Mouse (Mus musculus): ENCODE measurements around the gene Sesn1.
A peak's percentile ranks its signal among the peaks of the same experiment; 100 is the strongest.
"Not testable (repeated sequence)": the region's sequence is repeated elsewhere in the genome, so short reads cannot be mapped to it uniquely, and the experiment has no call there.

The Sesn1 gene

DNA sequence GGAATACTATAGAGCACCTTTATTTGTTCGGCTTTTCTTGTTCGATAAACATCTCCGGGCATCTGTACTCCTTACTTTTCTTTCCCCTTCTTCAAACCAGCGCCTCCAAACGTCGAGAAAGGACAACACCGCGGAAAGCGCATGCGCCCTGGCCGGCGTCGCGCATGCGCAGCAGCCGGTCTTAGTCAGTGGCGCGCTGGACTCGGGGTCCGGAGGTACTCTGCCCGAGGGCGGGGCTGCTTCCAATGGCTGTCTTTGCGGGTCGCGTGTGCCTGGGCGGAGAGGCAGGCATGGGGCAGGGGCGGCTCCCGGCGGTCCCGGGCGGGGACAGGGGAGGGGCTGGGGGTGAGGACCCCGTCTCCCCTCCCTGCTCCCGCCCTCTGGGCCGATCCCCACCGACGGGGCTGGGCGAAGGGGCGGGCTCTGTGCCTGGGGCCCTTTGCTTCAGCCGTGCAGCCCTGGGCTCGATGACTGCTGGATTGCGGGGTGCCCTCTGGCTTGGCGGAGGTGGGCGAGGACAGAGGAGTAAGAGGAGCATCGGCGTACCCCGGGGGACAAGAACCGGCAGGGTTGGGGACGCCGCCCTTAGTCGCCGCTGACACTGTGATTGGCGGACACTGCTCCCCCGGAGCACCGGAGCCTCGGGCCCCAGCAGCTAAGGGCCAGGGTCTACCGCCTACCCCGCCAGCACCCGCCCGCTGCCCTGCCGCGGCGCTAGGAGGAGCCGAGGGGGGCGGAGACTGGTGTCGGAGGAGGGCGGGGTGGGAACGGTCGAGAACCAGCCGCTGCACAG, at the start of gene Sesn1, which contains the start of gene Cep57l1:
Gene Sesn1, plus strand, starts transcription at position 165 of the 793 bp plus-strand sequence.
Gene Cep57l1, minus strand, starts transcription at position 101 of the 793 bp plus-strand sequence.
- peak; percentile 72 for DNase-seq (ENCODE audit: low spot score)

DNA sequence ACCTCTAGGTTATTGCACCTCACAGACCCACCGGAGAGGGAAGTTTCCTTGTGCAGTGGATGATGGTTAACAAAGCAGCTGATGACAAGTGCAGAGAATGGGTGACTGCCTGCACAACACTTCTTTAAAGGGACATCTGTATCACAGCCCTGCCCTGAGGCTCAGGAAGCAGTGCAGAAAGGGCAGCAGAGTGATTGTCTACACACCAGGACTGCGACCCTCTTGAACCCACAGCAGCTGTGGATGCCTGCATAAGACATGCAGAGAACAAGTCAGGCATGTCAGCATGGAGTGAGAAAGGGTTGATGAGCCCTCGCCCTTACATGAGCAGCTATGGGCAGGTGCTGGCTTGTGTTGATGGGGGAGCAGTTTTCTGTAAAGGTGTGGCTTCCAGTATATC, 48.9 kb upstream of the Sesn1 start:
- DNase-seq (ENCODE audit: low spot score): no peak

DNA sequence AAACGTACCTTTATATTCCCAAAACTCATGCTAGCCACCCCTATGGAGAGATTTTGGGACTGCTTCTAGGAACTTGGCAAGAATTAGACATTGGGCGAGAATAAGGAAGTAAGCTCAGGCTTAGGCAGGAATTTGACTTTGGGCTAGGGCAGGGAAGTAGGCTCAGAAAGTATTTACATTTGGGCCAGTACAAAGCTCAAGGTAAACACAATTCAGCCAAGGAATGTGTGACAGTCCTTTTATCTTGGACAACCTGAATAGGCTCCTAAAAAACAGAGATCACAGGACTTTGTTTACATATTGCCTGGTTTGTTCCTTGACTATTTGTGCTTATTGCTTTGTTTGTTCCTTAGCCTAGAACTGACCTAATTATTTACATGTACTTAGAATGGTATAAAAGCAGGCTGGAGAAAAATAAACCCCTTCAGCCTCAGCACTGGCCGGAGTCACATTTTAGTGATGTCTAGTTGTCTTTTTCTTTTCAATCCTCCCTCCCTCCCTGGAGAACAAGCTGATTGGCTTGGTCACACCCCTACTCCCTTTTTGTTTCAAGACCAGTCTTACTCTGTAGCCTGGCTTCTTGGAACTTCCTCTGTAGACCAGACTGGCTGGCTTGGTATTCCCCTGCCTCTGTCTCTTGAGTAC, 45.9 kb upstream of the Sesn1 start:
- no peak for DNase-seq (ENCODE audit: low spot score)

DNA sequence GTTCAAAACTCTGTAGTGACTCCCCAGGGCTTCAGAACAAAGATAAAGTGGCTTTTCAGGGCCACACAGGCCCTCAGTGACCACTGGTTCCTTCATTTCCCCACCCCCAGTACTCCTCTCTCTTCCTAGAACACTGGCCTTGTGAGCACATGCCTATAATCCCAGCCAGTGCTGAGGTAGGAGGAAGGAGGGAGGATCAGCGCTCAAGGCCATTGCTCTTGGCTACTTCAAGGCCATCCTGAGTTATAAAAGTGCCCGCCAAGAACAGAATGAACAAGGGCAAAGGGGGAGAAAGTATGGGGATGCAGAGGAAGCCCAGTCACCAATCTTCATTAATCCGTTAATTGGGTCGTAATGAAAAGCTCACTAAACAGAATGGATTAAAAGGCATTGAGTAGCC, 44.1 kb upstream of the Sesn1 start:
- no peak for DNase-seq (ENCODE audit: low spot score)

DNA sequence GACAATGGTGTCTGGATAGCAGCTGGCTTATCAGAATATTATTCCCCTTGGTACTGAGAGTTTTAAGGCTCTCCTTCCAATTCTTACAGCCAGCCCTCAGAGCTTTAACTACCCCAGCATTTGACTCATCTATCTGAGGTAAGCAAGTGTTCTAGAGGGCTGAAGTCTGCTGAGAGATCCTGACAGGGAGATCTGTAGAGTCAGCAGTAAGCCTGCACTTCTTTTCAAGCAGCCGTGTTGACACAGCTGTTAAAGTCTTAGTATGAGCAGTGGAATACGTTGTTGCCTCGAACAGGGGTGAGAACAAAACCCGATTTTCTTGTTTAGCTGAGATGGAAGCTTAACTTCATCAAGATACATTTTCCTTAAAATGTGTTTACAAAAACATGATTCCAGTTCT, 43.5 kb upstream of the Sesn1 start:
- DNase-seq (ENCODE audit: low spot score): no peak

DNA sequence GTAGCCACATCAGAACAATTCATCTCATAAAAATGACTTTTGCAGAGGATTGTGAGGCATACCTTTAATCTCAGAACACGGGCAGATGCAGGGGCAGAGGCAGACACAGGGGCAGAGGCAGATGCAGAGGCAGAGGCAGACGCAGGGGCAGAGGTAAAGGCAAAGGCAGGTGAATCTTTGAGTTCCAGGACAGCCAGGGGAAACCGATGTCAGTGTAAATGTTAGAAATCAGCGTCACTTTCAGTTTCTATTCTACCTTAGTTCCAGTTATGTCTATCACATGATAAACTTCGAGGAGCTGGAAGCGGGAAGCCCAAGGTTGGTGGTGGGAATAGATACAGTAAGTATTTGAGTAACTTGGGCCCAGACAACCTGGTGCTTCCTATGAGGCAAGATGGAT, 42.5 kb upstream of the Sesn1 start:
- no peak for DNase-seq (ENCODE audit: low spot score)

DNA sequence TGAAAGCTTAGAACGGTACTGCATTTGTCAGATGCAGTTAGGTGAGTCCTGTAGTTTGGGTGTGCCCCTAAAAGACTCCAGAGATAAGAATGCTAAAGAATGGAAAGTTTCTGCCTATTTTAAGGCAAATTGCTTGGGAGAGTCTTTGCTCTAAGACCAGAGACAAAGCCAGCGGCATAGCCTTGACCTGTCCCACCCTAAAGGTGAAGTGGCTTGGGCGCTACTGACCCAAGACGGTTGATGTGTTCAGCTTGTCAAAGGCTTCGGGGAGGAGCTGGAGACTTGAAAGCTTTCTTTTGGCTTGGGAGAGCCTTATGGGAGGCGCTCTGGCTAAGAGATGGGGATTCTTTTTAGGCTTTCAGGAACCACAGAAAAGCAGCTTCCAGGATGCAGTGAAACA, 17.4 kb upstream of the Sesn1 start:
- no peak for DNase-seq (ENCODE audit: low spot score)

DNA sequence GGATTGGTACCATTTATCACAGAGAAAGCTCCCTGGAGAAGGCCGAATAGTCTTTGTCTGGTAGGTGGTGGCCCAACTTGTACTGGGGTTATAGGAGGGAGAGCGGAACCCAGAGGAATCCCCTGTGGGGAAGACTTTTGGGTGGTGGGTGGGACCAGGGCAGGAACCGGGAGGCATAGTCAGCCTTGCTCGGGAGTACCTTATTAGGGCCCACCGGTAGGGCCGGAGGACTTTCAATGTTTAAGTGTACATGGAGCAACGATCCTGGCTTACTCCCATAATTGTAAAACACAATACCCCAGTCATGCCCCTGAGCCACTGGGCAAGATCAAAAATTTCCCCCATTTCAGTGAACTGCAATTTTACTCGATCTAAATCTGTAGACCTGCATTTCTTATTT, 12.5 kb upstream of the Sesn1 start:
- DNase-seq (ENCODE audit: low spot score): no peak

DNA sequence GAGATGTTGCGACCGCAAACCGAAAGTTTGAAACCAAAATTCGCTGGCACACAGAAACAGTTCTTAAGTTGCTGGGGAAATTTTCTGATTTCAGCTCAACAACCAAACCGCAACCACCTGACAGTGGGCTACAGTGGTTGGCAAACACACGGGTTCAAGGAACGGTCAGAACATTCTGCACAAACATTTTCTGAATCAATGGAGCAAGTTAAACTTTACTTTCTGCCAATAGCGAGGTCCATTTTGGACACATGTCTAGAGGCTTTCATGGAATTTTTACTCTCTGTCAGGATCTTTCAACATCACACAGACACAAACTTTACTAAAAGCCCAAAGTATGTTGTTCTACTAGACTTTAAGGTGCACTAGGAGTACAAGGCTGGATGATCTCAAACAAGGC, 6.3 kb upstream of the Sesn1 start:
- no peak for DNase-seq (ENCODE audit: low spot score)

DNA sequence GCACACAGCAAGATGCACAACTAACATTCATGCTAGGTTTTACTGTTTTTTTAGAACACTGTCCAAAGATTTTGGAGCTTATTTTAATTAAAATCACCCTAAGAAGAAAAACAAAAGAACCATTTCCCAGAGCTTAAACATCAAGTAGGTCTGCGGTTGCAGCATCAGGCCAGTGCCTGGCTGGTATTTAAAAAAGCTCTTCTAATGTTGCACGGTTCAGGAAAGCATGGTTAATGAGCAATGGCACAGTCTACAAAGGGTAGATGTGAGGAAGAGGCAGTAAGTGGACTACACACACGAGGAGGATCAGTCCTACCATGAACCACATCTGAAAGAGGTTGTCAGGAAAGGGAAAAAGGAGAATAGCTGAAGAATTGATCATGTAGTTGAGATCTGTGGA, 5.0 kb upstream of the Sesn1 start:
- DNase-seq (ENCODE audit: low spot score): no peak

DNA sequence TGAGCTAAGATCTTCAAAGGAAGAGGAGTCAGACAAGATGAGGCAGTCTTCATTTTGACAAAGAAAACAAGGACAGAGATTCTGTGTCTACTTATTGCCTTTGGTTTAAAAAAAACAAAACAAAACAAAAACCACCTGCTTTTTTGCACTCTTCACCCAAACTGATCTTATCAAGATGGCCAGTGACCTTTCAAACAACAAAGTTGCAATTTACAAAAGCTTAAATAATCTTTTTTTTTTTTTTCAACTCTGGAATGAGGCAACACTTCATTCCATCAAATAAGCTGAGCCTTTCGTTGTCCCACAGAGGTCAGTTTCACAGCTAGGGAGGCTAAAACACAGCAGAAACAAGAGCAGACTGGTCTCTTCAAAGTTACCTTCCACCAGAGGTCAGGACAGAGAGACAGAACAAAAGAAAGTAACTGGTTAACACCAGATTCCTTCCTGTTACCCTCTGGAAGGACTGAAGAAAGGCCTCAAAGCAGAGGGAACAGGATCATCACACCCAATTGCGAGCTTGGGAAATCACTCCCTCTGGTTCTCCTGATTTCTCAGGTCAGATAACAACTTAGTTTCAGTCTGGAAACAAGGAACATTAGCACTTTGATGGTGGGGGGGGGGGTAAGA, 3.9 kb upstream of the Sesn1 start:
- no peak for DNase-seq (ENCODE audit: low spot score)

DNA sequence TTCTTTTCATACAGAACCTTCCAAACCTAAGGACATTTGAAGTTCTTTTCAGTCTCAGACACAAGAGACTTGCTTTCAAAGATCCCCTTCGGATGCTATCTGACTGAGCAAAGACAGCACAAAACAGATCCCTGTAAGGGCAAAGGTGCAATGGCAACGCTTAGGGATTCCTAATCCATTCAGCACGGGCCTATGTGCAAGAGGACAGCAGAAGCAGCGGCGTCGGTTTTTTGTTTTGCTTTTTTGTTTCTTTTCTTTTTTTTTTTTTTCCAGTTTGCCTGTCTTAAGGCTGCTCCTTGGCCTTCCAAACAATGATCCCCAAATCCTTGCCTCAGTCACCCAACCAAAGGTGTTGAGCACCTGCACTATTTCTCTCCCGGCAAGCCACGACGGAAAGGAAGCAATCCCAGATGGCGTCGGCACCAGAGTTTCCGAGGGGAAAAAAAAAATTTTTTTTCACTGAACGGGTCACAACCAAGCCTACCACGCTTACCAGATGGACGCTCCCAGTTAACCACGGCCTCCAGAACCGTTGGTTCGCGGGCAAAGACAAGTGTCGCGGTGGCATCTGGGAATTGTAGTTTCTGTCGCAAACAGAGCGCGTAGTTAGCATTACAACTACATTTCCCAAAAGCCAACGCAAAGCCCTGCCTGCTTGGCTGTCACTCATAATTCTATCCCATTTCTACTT, 510 bp upstream of the Sesn1 start:
- no peak for DNase-seq (ENCODE audit: low spot score)

DNA sequence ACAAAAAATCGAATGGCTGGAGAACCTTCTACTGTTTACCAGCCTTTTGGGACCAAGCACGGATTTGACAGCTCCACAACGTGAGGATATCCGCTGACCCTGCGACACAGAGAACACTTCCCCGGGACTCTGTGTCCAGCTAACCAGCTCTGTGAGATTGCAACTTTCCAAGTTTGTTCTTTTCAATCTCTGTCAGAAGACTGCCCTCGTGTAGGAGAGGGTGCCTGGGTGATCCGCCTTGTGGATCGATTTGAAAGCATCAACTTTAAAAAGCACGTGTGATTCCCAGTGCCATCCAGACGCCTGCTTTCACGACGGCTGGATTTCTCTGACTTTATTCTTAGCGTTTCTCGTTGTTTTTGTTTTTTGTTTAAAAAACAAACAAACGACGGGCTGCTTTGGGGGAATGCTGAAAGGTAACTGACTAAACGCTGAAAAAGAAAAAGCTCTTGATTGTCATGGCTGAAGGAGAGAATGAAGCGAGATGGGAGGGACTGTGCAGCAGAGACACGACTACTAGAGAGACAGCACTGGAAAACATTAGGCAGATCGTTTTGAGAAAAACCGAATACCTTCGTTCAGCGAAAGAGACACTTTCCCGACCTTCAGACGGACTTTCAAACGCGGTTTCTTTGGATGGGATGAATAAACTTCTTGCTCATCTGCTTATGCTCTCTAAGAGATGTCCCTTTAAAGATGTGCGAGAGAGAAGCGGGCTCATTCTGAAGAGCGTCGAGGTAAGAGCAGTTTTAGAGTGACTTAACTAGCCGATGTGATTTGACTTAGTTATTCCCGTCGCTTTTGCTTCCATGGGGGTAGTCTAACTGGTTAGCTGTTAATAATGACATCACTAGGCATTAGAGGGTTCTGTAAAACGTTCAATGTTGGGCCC, 1.1 kb downstream of the Sesn1 start:
- DNase-seq (ENCODE audit: low spot score): no peak

DNA sequence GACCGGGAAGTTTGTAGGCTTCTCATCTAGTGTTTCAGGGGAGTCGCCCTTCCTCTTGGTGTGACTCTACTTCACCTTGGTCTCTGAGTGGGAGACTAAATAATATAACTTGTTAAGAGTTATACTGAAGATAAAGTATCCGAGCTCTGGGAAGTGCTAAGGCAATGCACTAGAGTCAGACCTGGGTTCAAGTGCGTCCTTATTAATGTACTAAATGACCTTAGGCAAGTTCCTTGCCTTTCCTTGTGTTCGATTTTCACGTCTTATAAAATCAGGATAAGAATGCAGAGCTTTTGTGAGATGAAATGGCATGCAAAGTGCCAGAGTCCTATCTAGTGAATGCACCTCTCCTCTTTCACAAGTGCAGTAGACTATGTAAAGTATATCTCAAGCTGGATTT, 2.8 kb downstream of the Sesn1 start:
- DNase-seq (ENCODE audit: low spot score): no peak

DNA sequence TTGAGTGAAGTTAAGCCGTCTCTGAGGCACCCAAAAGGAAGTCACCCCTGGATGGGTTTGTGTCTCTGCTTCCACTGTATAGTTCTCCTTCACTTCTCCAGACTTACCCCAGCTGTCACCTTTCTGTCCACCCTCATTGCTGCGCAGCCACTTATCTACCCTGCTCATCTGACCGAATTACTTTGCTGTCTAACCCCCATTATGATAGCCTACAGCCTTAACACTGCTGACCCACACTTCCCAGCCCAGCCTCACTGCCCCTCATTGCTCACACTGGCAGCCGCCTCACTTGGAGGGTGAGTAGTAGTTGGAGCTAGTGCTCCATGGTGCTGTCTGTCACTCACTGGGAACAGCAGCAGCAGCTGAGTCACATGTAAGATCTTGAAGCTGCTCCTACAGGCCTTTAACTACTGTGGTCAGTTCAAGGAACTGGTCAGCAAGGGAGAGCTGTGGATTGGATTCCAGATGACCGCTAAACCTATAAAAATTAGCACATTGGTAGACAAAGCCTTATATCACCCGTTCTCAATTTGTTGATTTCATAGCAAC, 4.6 kb downstream of the Sesn1 start:
- no peak for DNase-seq (ENCODE audit: low spot score)

DNA sequence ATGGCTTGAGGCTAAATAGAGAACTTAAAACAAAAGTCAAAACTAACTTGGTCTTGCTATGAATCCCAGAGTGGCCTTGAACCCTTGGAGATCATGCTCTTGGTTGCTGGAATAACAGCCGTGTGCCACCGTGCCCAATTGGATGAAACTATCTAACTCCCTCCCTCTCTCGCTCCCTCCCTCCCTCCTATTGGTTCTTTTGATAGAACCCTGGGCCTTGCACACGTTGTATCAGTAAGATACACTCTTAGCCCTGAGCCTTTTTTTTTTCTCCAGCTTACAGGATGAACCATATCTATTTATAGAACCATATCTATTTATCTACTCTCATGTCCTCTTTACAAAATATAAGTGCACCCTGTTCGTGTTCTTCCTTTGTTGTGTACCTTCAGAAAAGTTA, 6.8 kb downstream of the Sesn1 start:
- no peak for DNase-seq (ENCODE audit: low spot score)

DNA sequence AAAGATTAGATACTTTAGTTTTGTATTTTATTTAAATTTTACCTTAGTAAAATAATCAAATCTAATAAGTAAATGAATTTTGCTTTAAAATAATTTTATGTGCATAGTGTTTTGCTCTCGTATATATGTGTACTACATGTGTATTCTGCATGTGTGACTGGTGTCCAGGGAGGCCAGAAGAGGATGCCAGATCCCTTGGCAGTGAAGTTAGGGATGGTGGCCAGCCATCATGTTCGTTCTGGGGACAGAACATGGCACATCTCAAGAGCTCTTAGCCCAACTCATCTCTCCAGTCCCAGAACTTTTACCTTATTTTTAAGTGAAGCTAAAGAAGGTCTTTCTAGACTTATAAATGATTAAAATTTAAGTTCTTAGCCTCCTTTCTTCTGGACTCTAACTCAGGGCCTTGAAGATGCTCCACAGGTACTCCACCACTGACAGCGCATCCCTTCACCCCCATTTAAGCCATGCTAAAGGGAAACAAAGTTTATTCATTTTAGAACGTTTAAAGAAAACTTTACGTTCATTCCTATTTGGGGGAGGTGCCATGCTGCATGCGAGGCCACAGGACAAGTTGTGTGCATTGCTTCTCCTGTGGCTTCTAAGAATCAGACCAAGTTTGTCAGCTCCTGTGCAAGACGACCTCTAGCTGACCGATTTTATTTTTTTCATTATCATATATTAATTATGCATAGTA, 8.4 kb downstream of the Sesn1 start:
- DNase-seq (ENCODE audit: low spot score): no peak

DNA sequence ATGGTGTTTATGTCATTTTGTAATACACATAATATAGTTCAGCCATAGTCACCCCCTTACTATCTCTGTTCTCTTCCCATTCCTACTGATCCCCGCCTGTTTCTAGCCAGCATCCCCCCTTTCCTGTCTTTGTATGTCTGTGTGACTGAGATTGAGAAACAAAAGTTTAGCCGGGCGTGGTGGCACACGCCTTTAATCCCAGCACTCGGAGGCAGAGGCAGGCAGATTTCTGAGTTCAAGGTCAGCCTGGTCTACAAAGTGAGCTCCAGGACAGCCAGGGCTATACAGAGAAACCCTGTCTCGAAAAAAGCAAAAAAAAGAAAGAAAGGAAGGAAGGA, 9.0 kb downstream of the Sesn1 start:
- not testable (repeated sequence) for DNase-seq (ENCODE audit: low spot score)

DNA sequence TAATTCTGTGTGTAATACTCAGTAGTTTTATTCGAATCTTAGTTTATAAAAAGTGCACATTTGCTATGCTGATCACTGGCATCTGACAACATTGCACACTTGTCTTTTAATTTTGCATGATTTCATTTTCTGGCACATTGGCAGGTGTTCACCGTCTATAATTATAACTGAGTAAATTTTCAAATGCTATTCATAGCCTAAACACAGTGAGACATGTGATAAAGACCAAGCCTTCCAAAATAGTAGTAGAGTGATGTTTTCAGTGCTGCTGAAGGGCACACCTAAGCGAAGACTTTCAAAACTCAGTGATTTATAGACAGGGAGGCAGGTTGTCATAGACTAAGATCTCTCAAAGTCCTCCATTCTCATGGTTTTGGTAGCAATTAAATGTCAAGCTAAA, 9.6 kb downstream of the Sesn1 start:
- DNase-seq (ENCODE audit: low spot score): no peak

DNA sequence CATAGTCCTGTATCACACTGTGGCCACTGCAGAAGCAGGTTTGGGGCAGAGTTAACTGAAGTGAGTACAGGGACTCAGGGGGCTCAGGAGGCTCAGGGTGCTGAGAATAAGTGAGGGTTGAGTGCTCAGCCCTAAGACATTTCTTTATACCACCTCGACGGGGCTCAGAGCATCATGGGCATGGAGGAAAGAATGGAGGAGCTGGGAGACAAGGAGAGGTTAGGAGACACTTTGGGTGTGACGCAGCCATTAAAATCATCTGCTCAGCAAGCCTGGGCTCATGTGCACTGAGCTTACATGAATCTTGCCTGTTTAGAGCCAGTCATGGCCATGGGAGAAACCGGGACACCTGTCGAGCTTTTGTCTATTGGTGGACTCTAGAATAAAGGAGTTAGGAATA, 10.7 kb downstream of the Sesn1 start:
- DNase-seq (ENCODE audit: low spot score): no peak

DNA sequence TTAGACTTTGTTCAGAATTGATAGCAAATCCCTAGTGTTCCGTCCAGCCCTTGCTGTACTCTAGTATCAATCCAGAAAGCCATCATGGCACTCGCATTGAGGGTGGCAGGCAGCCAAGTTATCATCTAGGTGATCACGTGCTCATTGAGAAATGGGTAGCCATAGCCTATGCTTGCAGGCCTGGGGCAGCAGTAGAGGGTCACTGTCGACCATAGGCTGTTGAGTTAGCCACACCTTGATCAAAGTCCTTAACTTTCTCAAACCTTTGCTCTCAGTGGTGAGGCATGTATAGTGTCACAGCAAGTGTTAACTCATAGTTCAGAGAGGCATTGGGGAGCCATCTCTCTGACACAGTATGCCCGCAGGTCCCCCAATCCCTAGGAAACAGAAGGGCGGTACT, 11.4 kb downstream of the Sesn1 start:
- no peak for DNase-seq (ENCODE audit: low spot score)

Measured in urinary bladder, postnatal 10 days (tissue).